Mouse (Mus musculus) ES-Bruce4 (cell line): ENCODE data around the gene B3gnt8.

Source experiments
- CTCF ChIP-seq: IDR thresholded peaks from one replicate; pipeline ENCODE4 v1.8.1; 2011; ENCODE audit warnings: low read depth, low read length
- EP300 ChIP-seq: IDR thresholded peaks from 2 replicates; pipeline ENCODE4 v1.6.1; 2011; ENCODE audit warnings: low read depth, low read length; ENCODE audit not compliant: insufficient read depth
- POLR2A ChIP-seq: IDR thresholded peaks from one replicate; pipeline ENCODE4 v1.8.1; 2011; ENCODE audit warnings: low read length; ENCODE audit not compliant: insufficient read depth

GRCm38 (mm10) chr7:25683474-25684180 is 57.2 kb downstream of the B3gnt8 start:
- TF ChIP-seq CTCF: no peak
- TF ChIP-seq POLR2A: no peak
- no peak for TF ChIP-seq EP300
